Mouse (Mus musculus) kidney, adult 2 months (tissue): Measurements from ENCODE around the gene Nf1. TPM values are rescaled to one million over a fixed set of nuclear protein-coding genes. Genes with fewer than 3 reads are reported as not detected.

Source experiments
- DNase-seq: peaks from one replicate; pipeline ENCODE4 v3.0.0; 2021
- H3K27ac ChIP-seq: fragments of 200-500 bp; 2 replicates; pipeline ENCODE4 v1.5.1; 2012; ENCODE audit warnings: low read depth, low read length, control low read depth, inconsistent platforms; ENCODE audit not compliant: insufficient read depth
- H3K27me3 ChIP-seq: fragments of 200-500 bp; replicated peaks from 2 replicates; pipeline ENCODE4 v1.6.1; 2012; ENCODE audit warnings: mild to moderate bottlenecking, moderate library complexity, low read length, inconsistent platforms; ENCODE audit not compliant: control insufficient read depth, insufficient read depth
- H3K36me3 ChIP-seq: fragments of 200-500 bp; 2 replicates; pipeline ENCODE4 v1.6.1; 2012; ENCODE audit warnings: mild to moderate bottlenecking, moderate library complexity, low read length, inconsistent platforms; ENCODE audit not compliant: control insufficient read depth, insufficient read depth
- H3K4me1 ChIP-seq: fragments of 200-500 bp; 2 replicates; pipeline ENCODE4 v1.6.1; 2011; ENCODE audit warnings: low read length; ENCODE audit not compliant: control insufficient read depth, insufficient read depth
- H3K4me3 ChIP-seq: fragments of 200-500 bp; 2 replicates; pipeline ENCODE4 v1.5.1; 2011; ENCODE audit warnings: mild to moderate bottlenecking, low read depth, low read length, control low read depth; ENCODE audit not compliant: insufficient read depth
- CTCF ChIP-seq: fragments of 200-500 bp; conservative IDR thresholded peaks from 2 replicates; pipeline ENCODE4 v1.5.1; 2011; ENCODE audit warnings: low read depth, mild to moderate bottlenecking, control low read depth, low read length, moderate library complexity, mixed read lengths; ENCODE audit not compliant: insufficient read depth, insufficient read length
- POLR2A ChIP-seq: fragments of 200-500 bp; IDR thresholded peaks from one replicate; pipeline ENCODE4 v1.6.1; 2011; ENCODE audit warnings: low read depth, low read length, control low read depth
- WGBS: fragments of 180-500 bp; shearing (Covaris S2); methylation state at CpG from one replicate; pipeline ENCODE4 v1.1.7; 2018; 5-methylcytosine and 5-hydroxymethylcytosine counted together
- polyA plus RNA-seq: library from polyadenylated mRNA; depleted of rRNA; stranded (reverse); fragments of >200 nt; gene quantifications from 2 replicates; pipeline ENCODE4 v1.2.3, GENCODE M21; 2012

The Nf1 gene
- polyA plus RNA-seq, 1 experiment, result 10.2 TPM

DNA sequence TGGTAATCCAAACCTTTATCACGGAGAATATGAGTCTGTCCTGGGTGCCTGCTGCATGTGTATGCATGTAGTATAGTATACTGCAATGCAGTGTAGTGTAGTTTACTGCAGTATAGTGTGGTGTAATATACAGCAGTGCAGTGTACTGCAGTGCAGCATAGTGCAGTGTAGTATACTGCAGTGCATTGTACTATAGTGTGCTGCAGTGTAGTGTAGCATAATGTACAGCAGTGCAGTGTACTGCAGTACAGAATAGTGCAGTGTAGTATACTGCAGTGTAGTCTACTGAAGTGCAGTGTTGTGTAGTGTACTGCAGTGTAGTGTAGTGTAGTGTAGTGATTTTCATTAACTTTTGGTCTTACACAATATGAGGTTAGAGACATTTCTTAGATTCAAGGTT lies 17.9 kb downstream of the Nf1 start:
- TF ChIP-seq POLR2A (no peak), CTCF (no peak)
- Histone ChIP-seq H3K36me3 (no peaks in the 10 kb centered on the region), H3K4me3 (no peak overlapping the region), H3K27ac (no peak overlapping the region), H3K4me1 (peaks cover 8% of the 10 kb centered on the region; the same call in 1 of the 2 replicates), H3K27me3 (no peaks in the 10 kb centered on the region)
- WGBS, result 96% methylated on average over 1 of the region's 1 CpGs
- no peak for DNase-seq

DNA sequence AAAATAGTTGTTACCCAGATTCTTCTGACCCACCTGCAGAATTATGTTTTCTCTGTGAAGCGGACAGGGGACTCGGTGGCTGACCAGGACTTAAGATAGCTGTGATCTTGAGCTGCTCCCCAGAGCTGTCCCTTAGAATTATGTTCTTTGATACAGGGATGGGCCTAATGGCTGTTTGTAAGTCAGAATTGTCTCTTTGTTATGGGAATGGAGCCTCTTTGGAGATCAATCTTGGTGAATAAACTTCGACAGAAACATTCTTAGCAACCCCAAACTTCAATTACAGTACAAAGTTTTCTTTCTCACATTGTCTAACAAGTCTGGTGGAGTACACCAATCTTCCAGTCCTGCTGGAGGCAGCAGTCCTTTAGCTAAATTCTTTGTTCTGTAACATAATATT lies 25.5 kb downstream of the Nf1 start:
- Histone ChIP-seq H3K36me3 (no peaks in the 10 kb centered on the region), H3K4me3 (no peak overlapping the region), H3K27me3 (no peaks in the 10 kb centered on the region), H3K27ac (no peak overlapping the region), H3K4me1 (peaks cover 8% of the 10 kb centered on the region)
- DNase-seq, result no peak
- TF ChIP-seq CTCF (no peak), POLR2A (no peak)
- WGBS, result 90% methylated on average over 3 of the region's 3 CpGs

DNA sequence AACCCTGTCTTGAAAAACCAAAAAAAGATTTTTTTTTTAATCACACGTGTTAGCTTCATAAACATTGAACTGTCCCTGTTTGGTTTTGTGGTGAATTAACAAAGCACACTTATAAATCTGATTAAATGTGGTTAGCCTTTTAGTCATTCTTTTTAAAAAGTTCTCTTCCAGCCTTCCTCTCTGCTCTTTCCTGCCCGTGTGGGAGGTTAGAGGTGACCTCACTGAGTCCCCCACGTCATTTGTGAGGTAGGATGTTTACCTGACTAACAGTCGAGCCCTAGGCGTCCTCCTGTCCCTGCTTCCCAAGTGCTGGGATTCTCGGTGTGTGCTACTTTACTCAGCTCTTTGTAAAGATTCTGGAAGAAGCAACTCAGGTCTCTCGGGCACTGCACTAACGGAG lies 26.8 kb downstream of the Nf1 start:
- 50% methylated on average over 8 of the region's 8 CpGs for WGBS

DNA sequence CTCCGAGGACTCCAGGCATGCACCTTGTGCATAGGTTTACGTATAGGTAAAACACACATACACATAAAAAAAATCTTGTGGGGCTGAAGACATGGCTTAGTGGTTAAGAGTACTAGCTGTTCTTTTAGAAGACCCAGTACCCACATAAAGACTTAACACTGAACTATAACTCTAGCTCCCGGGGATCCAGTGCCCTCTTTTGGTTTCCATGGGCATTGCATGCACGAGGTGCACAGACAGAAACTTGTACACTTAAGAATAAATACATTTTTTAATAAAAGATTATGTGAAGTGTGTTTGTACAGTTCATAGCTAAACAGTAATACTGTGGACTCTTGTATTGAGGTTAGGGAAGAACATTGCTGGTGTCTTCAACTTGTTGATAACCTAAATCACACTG lies 33.5 kb downstream of the Nf1 start:
- no peaks in the 10 kb centered on the region for H3K36me3 ChIP-seq
- H3K27ac ChIP-seq, result no peak overlapping the region
- no peak overlapping the region for H3K4me3 ChIP-seq
- WGBS, result 95% methylated on average over 4 of the region's 4 CpGs
- peaks cover 2% of the 10 kb centered on the region; the same call in 1 of the 2 replicates for H3K4me1 ChIP-seq
- H3K27me3 ChIP-seq, result no peaks in the 10 kb centered on the region
- no peak for DNase-seq
- TF ChIP-seq POLR2A (no peak), CTCF (0 out of 2 replicates have a peak, but pooled peaks have one; percentile 23)

More for the DNA sequence above, 26.8 kb downstream of the Nf1 start:
- H3K27me3 ChIP-seq, result no peaks in the 10 kb centered on the region
- peaks cover 8% of the 10 kb centered on the region for H3K4me1 ChIP-seq
- no peak for DNase-seq
- no peak overlapping the region for H3K4me3 ChIP-seq
- no peaks in the 10 kb centered on the region for H3K36me3 ChIP-seq
- H3K27ac ChIP-seq, result no peak overlapping the region
- no peak for TF ChIP-seq CTCF

GRCm38 (mm10) chr11:79398336-79398735 lies 58.8 kb downstream of the Nf1 start:
- TF ChIP-seq CTCF, result peak; percentile 95
- TF ChIP-seq POLR2A, result no peak
- peaks cover 2% of the 10 kb centered on the region; the same call in 1 of the 2 replicates for H3K4me1 ChIP-seq
- 42% methylated on average over 3 of the region's 3 CpGs for WGBS
- H3K27ac ChIP-seq, result no peak overlapping the region
- H3K27me3 ChIP-seq, result no peaks in the 10 kb centered on the region
- H3K4me3 ChIP-seq, result no peak overlapping the region
- peak; percentile 90 for DNase-seq
- no peaks in the 10 kb centered on the region; the same call in 1 of the 2 replicates for H3K36me3 ChIP-seq

DNA sequence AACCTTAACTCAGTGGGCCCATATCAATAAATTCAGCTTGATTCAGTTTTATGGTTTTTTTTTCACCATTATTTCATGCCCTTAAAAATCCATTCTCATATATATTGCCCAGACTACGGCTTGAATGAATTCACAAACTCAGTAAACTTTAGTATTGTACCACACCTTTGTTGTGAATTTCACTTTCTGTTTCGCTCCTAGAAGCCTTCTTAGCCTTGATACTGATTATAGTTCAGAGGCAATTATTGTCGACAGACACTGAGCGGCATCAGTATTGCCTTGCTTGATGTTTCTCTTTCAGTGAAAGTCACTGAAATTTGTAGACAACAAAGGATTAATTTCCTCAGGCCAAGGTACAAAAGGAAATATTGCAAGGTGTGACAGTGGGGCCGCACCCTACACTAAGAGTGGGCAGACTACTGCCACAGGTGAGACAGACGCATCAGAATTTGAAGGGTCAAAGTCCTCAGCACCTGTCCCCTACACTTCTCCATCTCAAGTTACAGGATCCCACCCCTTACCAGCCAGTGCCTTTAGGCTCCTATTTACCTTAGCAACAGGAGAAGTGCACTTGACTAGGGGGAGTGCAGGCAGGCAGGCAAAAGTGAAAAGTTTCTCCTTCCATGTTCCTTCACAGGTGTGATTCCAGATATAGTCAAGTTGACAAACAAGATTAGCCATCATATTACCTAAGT lies 64.3 kb downstream of the Nf1 start:
- no peak for DNase-seq
- TF ChIP-seq POLR2A, result no peak
- TF ChIP-seq CTCF, result no peak

GRCm38 (mm10) chr11:79413761-79414513 lies 74.4 kb downstream of the Nf1 start:
- 96% methylated on average over 7 of the region's 7 CpGs for WGBS
- no peak for TF ChIP-seq CTCF
- no peak for TF ChIP-seq POLR2A
- Histone ChIP-seq H3K4me3 (no peak overlapping the region), H3K27ac (no peak overlapping the region), H3K4me1 (no peaks in the 10 kb centered on the region), H3K36me3 (no peaks in the 10 kb centered on the region; the same call in 1 of the 2 replicates), H3K27me3 (no peaks in the 10 kb centered on the region)
- no peak for DNase-seq

More for the DNA sequence above, 64.3 kb downstream of the Nf1 start:
- Histone ChIP-seq H3K4me3 (no peak overlapping the region), H3K27me3 (no peaks in the 10 kb centered on the region), H3K4me1 (no peaks in the 10 kb centered on the region), H3K36me3 (no peaks in the 10 kb centered on the region), H3K27ac (no peak overlapping the region)
- 91% methylated on average over 6 of the region's 6 CpGs for WGBS
